Mouse (Mus musculus): ENCODE measurements around the gene Coil.

The Coil gene

DNA sequence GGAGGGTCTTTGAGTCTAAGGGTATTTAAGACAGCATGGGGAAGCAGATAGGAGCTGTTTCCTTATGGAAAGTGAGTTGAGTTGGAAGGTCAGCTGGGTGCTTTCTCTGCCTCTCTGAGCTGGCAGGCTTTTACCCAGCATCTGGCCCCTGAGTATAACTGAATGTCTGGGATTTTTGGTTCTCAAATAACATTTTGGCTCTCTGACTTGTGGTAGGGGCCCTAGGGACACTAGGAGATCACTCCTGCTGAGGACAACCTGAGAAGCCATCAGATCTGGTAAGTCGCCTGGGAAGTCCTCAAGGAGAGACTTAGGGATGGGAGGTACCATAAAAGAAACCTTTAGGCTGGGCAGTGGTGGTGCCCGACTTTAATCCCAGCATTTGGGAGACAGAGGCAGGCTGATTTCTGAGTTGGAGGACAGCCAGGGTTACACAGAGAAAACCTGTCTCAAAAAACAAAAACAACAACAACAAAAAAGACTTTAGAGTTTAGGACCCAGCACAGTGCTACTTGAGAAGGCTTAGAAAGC, at the start of gene Coil:
Gene Coil, plus strand, starts transcription at position 51 of the 531 bp plus-strand sequence.
- WGBS = 43% methylated on average over 2 of the region's 2 CpGs

DNA sequence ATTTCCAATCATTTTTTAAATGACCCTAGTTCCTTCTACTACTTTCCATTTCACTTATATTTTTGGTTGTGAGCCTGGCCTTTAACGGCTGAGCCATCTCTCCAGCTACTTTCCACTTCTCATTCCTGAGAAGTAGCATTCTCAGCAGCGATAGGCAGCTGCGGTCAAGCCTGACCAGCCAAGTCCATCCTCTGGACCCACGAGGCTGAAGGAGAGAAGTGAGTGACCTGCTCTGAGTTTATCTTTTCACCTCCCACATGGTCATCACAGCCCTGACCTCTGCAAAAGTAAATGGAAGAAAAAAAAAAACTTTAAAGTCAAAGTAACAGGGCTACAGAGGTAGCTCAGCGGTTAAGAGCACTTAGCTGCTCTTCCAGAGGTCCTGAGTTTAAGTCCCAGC, 43.5 kb upstream of the Coil start:
- 91% methylated on average over 5 of the region's 5 CpGs for WGBS

DNA sequence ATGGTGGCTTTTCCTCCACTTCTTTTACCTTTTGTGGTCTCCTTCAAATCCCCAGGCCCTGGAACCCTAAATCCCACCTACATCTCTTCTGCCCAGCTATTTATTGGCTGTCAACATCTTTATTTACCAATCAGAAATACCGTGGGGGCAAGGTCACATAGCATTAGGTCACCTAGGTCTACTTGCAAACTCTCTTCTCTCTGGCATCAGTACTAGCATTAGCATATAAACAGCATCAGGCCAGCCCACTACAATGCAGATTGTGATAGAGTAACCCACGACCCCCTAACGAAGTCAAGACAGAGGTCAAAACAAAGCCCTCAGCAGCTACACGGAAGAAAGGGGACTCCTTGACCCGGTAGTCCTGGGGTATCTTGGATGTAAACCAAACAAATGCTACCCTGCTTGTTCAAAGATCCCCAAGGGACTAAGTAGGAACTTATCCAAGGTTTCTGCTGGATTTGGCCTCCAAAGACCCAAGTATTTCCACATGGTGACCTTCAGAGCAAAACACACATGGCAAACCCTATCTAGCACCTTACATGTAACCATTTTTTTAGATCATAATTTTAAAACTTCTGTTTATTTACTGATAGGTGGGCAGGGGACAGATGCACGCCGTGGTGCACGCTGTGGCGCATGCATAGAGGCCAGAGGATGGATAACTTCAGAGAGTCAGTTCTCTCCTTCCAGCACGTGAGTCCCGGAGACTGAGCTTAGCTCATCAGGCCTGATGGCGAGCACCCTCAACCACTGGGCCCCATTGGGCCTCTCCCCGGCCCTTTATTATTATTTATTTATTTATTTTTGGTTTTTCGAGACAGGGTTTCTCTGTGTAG, 38.1 kb upstream of the Coil start:
- WGBS = 87% methylated on average over 14 of the region's 14 CpGs

DNA sequence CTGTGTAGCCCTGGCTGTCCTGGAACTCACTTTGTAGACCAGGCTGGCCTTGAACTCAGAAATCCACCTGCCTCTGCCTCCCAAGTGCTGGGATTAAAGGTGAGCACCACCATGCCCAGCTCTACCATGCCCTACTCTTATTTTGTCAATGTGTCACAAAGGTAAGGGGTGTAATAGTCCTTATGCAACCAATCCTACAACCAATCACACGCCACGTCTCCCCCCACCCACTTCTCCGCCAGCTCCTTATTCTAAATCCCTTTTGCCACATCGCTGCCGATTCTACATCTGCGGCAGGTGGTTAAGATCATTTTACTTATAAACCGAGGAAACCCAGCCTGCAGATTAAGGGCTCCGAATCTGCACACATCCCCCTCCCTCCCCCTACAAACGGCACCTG, 37.0 kb upstream of the Coil start:
- WGBS = 92% methylated on average over 9 of the region's 9 CpGs

DNA sequence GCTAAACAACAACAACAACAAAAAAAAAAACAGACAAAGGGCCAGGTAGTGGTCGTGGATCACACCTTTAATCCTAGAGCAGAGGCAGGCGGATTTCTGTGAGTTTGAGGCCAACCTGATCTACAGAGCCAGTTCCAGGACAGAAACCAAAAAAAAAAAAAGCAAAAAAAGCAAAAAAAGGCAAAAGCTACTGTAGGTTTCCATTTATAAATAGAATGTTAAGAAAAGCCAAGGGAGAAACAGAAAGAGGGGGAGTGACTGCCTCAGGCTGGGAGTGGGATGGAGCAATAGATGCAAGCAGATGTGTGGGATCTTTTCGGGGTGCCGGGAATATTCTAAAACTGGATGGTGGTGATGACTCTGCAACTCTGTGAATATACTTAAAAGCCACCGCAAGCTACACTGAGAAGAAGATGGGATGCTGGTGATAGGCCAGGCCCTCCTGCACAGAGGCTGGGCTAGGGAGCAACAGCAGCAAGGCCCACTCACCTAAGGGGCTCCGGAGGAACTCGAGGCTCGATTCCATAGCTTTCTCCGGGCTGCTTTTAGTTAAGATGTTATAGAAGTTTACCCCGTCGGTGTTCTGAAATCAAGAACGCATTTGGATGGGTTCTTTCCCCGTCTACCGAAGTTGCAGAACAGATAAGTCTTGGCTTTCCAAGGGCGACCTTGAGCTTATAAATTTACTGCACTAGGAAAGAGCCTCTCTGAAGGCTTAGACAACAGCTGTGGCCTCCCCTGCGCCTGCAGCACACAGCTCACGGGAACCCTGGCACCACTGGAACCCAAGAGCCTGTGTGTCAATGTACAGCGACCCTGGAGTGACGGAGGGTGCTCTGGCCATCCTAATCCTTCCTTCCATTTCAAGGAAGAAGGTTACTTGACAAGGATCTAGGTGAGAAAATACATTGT, 35.7 kb upstream of the Coil start:
- 60% methylated on average over 19 of the region's 19 CpGs for WGBS

DNA sequence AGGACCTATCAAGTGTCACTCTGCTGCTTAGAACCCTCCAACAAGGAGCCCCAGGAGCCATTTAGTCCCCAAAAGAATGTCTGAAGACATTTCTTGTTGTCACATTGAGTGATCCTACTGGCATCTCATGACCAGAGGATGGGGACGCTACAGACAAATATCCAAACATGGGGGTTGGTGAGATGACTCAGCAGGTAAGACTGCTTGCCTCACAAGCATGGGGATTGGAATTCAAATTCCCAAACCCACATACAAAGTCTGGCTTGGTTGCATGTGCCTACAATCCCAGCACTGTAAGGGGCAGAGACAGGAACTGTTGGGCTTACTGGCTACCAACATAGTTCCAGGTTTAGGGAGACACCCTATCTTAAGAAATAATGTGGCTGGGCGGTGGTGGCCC, 32.2 kb upstream of the Coil start:
- 83% methylated on average over 2 of the region's 2 CpGs for WGBS

DNA sequence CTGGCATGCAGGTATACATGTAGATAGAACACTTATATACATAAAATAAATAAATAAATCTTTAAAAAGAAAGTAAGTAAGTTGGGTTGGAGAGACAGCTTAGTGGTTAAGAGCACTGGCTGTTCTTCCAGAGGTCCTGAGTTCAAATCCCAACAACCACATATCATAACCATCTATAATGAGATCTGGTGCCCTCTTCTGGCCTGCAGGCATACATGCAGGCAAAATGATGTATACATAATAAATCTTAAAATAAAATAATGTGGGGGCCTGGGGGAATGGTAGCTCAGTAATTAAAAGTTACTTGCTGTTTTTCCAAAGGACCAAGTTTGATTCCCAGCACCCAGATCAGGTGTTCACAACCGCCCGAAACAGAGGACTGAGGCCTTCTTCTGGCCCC, 31.3 kb upstream of the Coil start:
- 98% methylated on average over 2 of the region's 2 CpGs for WGBS

DNA sequence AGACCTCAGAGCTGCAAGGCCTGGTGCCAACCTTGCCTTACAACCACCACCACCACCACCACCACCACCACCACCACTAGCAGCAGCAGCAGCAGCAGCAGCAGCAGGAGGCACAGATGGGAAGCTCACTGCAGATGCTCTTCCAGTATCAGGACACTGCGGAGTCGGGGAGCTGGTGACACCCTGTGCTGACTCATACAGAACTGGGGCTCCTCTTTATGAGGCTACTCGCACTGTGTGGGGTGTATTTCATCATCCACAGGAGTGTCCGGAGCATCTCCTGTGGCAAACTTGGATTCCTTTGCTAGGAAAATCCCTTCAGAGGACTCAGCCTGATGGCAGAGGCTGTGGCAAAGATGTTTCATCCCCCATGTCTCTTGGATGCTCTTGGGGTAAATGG, 30.4 kb upstream of the Coil start:
- 66% methylated on average over 4 of the region's 4 CpGs for WGBS

DNA sequence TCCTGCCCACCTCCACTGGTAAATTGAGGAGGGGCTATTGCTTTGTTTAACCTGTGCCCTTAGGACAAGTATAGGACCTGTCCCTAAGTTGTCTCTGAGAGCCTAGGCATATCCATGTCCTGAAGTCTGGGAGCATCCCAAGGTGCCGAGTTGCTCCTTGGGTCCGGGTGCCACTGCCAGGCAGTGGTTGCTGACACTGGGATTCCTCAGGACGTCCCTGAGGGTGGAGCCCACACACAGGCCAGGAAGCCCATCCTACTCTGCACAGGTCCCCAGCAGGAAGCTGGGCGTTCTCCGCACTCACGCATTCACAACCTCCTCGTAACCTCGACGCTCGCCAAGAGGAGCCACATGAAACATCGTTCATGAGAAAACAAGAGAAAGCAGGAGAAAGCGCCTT, 28.6 kb upstream of the Coil start:
- 84% methylated on average over 12 of the region's 12 CpGs for WGBS

DNA sequence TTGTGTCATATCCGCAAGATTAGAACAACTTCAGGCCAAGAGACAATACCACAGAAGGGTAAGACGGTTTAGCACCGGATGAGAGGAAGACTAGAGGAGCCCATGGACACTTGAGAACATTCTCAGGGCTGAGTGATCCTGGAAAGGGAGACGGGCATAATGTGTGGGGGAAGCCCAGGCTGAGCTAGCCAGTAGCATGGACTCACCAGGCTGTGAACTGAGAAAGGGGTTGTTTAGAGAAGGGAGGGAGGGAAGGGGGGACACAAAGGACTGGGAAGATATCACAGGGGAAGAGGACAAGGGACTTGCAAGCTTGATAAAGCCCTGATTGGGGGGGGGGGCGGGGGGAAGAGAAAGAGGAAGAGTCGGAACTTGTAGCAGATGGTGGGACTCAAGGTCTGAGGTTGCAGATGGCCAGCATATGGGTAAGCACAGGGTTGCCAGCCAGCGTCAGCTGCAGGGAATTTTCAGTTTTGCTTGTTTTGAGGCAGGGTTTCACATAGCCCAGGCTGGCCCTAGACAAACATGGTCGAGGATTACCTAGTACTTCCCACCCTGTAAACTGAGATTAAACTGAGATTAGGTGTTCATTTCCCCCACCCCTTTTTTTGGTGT, 24.0 kb upstream of the Coil start:
- 82% methylated on average over 8 of the region's 8 CpGs for WGBS

DNA sequence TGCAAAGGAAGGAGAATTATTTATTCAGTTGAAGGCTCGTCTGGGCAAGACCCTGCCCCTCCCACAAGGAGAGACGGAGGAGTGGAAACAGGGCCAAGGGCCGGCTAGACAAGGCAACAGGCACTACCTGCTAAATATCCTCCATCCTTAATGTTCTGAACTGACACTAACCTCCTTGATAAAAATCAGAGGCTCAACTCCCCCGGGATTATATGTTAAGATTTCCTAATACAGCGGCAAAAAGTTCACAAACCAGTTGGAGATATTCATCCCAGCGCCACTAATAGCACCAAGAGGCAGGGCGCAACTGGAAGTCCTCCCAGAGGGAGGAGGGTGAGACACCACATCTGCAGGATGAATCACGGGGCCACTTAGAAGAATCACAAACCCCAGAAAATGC, 21.2 kb upstream of the Coil start:
- WGBS = 87% methylated on average over 8 of the region's 8 CpGs

DNA sequence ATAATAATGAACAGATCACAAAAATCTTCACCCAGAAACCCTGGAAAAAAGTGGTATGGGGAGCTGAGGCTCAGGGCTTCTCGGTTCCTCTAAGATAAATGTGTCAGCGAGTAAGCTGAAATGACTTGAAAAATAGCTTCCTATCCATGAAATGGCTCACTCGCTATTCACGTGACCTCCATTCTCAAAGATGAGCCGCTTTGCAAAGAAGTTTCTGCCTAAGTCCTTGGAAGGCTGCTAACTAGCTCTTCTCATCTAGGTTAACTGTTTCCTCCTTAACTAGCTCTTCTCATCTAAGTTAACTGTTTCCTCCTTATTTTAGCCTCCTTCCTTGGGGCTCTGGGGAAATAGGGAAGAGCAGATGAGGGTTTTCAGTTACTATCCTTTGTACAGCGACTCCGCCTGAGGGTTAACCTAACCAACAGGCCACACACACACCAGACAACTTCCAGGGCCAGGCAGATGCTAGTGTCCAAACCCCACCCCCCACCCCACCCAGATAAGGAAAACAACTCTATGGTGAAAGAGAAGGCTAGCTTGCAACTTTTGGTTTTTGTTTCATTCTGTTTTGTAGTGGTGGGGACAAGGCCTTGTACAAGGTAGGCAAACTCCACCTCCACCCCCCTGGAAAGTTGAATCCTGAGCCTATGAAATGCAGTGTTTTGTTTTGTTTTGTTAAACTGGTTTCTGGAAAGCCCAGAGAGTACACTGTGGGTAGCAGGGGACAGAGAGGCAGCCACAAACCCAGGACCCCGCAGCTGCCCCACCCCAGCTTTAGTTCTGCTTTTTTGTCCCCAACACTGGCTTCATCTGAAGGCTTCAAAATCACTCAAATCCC, 20.0 kb upstream of the Coil start:
- WGBS = 90% methylated on average over 8 of the region's 8 CpGs

DNA sequence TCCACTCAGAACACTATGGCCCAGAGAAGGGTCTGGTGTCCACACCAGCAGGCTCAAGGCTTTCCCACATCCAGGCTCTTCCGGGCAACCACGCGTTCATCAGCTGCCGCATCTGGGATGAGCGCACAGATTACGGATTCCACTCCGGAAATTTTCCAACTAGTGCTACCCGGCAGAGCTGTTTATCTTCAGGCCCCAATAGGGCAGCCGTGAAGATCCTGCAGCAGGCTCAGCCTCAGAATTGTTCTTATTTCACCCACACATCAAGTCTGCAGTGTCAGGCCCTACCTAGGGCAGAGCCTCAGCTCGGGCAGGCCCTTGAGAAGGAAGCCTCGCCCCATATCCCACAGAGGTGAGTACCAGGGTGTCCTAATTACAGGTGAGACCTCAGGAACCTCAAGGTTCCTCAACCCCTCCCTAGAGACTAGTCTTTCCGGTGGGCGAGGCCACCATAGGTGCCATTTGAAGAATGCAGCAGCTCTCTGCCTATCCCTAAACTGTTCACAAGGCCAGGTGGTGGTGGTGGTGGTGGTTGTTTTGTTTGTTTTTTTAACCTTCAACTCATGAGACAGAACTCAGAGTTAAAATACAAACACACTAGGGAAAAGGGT, 19.3 kb upstream of the Coil start:
- 93% methylated on average over 13 of the region's 13 CpGs for WGBS

DNA sequence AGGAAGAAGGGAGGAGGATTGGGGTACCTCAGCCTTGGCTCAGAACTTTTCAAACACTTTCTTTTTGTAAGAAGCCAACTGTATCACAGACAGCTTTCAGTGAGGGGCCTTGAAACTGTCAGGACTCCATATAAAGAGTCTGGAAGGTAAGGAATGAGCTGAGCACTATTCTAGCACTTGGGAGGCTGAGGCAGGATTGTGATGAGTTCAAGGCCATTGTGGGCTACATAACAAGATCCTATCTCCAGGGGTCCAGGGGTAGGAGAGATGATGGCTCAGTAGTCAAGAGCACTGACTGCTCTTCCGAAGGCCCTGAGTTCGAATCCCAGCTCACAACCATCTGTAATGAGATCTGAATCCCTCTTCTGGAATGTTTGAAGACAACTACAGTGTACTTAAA, 18.5 kb upstream of the Coil start:
- whole genome bisulfite sequencing = 93% methylated on average over 2 of the region's 2 CpGs

DNA sequence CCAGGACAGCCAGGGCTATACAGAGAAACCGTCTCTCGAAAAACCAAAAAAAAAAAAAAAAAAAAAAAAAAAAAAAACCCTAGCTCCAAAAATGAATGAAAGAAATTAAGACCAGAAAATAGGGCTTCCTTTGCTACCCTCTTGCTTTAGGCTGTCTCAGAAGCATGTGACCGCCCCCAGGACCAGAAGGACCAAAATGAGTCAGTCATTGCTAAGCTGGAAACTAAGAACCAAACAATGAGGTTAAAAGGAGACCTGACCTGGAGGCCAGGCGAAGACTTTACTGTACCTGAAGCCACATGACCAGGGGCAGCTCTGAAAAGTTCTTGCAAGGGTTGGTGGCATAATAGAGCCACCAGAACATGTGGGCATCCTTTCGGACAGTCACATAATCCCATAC, 17.9 kb upstream of the Coil start:
- WGBS = 94% methylated on average over 5 of the region's 5 CpGs

DNA sequence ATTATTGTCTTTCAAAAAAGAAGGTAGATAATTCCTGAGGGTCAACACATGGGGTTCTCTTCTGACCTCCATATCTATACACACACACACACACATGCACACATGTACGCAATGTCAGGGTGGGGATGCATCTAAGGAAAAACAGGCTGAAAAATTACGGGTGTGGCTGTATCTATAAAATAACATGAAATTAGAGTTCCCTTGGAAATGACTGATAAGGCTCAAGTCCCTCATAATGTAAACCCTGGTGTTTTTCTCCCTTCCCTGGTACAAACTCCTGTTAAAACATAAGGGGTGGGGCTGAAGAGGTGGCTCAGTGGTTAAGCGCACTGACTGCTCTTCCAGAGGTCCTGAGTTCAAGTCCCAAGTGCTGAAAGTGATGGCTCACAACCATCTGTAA, 16.5 kb upstream of the Coil start:
- 97% methylated on average over 3 of the region's 3 CpGs for WGBS

DNA sequence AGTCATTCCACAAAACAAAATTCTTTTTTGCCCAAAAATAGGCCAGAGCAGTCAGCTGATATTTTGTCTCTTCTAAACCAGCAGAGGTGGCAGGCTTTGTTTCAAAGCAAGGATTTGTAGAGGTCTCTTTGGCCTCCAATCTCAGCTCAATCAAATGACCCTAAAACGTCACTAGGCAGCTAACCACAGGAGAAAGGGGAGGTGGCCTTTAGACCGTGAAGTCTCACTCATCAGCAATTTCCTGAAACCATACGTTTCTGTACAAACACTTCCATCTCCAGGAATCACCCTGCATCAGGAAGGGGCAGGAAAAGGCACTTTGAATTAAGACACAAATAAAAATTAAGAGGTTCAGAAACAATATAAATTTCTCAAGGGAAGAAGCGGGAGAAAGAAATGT, 15.2 kb upstream of the Coil start:
- 0% methylated on average over 4 of the region's 4 CpGs for WGBS

DNA sequence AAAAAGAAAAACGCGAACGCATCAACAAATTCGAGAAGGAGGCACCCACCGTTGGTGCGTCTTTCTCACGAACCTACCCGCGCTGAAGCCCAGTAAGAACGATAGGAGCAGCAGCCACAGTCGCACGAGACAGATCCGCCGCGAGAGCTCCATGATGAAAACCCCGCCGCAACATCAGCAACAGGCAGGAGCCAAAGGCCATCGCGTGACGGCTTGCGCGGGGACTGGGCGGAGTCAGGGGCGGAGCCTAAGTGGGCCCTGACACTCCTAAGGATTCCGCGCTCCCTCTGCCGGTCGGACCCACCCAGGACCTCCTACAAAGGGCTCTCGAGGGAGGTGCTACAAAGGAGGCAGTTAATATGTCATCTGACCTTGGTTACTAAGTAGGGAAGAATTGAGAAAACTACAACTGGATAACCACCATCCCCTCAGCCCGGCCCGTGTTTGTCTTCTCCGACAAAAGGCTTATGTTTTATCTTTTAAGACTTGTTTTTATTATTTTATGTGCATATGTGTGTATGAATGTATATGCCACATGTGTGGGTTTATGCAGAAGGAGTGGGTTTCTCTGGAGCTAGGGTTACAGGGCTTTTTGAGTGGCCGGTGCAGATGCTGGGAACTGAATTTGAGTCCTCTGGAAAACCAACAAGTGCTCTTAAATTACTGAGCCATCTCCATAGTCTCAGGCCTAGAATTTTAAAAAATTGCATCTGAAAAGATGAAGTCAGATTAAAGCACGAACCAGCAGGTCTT, 14.7 kb upstream of the Coil start, which contains the start of gene Scpep1:
Gene Scpep1, minus strand, starts transcription at position 249 of the 753 bp plus-strand sequence.
- 3% methylated on average over 34 of the region's 34 CpGs for WGBS

DNA sequence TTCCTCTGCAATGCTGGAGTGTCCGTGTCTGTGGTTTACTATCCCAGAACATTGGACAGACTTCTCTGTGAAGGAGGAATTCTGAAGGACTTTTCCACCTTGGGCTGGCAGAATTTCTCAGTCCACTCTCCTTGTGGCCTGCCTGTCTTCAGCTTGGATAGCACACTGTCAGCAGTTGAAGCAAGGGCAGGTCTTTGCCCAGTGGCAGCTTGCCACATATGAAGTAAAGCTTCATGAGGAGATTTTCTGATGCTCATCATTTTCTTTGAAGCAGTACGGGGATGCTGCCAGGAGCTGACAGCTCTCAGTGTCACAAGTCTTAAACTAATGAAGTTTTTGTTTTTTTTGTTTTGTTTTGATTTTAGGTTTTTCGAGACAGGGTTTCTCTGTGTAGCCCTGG, 11.2 kb upstream of the Coil start:
- 84% methylated on average over 3 of the region's 3 CpGs for WGBS

DNA sequence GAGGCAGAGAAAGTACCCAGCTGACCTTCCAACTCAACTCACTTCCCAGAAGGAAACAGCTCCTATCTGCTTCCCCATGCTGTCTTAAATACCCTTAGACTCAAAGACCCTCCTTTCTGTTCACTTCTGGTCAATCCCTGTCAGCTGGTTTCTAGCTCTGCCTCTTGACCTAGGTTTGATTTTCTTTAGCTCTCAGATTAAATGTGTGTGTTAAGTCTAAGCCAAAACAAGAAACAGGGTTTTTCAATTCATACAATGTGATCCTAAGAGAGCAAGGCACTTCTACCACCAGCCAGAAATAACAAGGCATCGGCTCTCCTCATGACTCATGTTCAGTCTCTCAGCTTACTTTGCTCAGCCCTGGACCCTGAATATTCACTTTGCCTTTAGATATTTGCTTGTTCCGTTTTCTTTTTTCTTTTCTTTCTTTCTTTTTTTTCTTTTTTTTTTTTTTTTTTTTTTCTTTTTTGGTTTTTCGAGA, 3.1 kb upstream of the Coil start, which contains the start of gene Elobl:
Gene Elobl, minus strand, starts transcription at position 51 of the 481 bp plus-strand sequence.
- WGBS = 76% methylated on average over 3 of the region's 3 CpGs
